Mouse (Mus musculus): ENCODE measurements around the gene Tmem150c. TPM values are rescaled to one million over a fixed set of nuclear protein-coding genes. Genes with fewer than 3 reads are reported as not detected.
A peak's percentile ranks its signal among the peaks of the same experiment; 100 is the strongest.

The Tmem150c gene
- polyA plus RNA-seq, 1 experiment from 2014 or later: 2.7 TPM

GRCm38 (mm10) chr5:100176096-100176495, 16.5 kb upstream of the Tmem150c start:
- WGBS: 77% methylated on average over 5 of the region's 5 CpGs
- ATAC-seq (replicated peaks; ENCODE audit: extremely low read depth, insufficient read depth, low FRiP score): no peak
- Histone ChIP-seq H3K4me2 (ENCODE audit: low read depth, low read length) (no peak overlapping the region), H3K4me1 (ENCODE audit: control insufficient read depth, insufficient read depth, low read length) (peaks cover 7% of the 10 kb centered on the region), H3K36me3 (ENCODE audit: control insufficient read depth, insufficient read depth) (no peaks in the 10 kb centered on the region), H3K9me3 (replicated peaks; ENCODE audit: control insufficient read depth, low read length) (no peaks in the 10 kb centered on the region), H3K9ac (ENCODE audit: low read length) (no peak overlapping the region), H3K27ac (ENCODE audit: low read length) (no peak overlapping the region), H3K27me3 (ENCODE audit: control insufficient read depth, insufficient read depth, low read length) (no peaks in the 10 kb centered on the region), H3K4me3 (ENCODE audit: low read length) (no peak overlapping the region)

- ATAC-seq (replicated peaks; ENCODE audit: extremely low read depth, insufficient read depth, low FRiP score): no peak
- Histone ChIP-seq H3K36me3 (ENCODE audit: control insufficient read depth, insufficient read depth) (no peaks in the 10 kb centered on the region), H3K9ac (ENCODE audit: low read length) (no peak overlapping the region), H3K27me3 (ENCODE audit: control insufficient read depth, insufficient read depth, low read length) (no peaks in the 10 kb centered on the region), H3K4me1 (ENCODE audit: control insufficient read depth, insufficient read depth, low read length) (peaks cover 7% of the 10 kb centered on the region), H3K4me2 (ENCODE audit: low read depth, low read length) (no peak overlapping the region), H3K27ac (ENCODE audit: low read length) (no peak overlapping the region), H3K9me3 (replicated peaks; ENCODE audit: control insufficient read depth, low read length) (no peaks in the 10 kb centered on the region), H3K4me3 (ENCODE audit: low read length) (no peak overlapping the region)
- WGBS: 81% methylated on average over 7 of the region's 7 CpGs
Observed at GRCm38 (mm10) chr5:100175582-100175981, 16.0 kb upstream of the Tmem150c start.

- Histone ChIP-seq H3K9me3 (replicated peaks; ENCODE audit: control insufficient read depth, low read length) (no peaks in the 10 kb centered on the region), H3K9ac (ENCODE audit: low read length) (no peak overlapping the region), H3K27me3 (ENCODE audit: control insufficient read depth, insufficient read depth, low read length) (no peaks in the 10 kb centered on the region), H3K4me3 (ENCODE audit: low read length) (no peak overlapping the region), H3K27ac (ENCODE audit: low read length) (no peak overlapping the region), H3K4me1 (ENCODE audit: control insufficient read depth, insufficient read depth, low read length) (no peaks in the 10 kb centered on the region), H3K36me3 (ENCODE audit: control insufficient read depth, insufficient read depth) (no peaks in the 10 kb centered on the region), H3K4me2 (ENCODE audit: low read depth, low read length) (no peak overlapping the region)
- WGBS: 67% methylated on average over 4 of the region's 4 CpGs
- no peak for ATAC-seq (replicated peaks; ENCODE audit: extremely low read depth, insufficient read depth, low FRiP score)
Observed at GRCm38 (mm10) chr5:100172104-100172503, 12.5 kb upstream of the Tmem150c start.

GRCm38 (mm10) chr5:100166591-100167491, 7.2 kb upstream of the Tmem150c start:
- ATAC-seq (replicated peaks; ENCODE audit: extremely low read depth, insufficient read depth, low FRiP score): no peak
- no peaks in the 10 kb centered on the region for H3K36me3 ChIP-seq (ENCODE audit: control insufficient read depth, insufficient read depth)
- H3K9me3 ChIP-seq (replicated peaks; ENCODE audit: control insufficient read depth, low read length): no peaks in the 10 kb centered on the region
- no peak overlapping the region for H3K27ac ChIP-seq (ENCODE audit: low read length)
- H3K4me1 ChIP-seq (ENCODE audit: control insufficient read depth, insufficient read depth, low read length): no peaks in the 10 kb centered on the region
- no peak overlapping the region for H3K9ac ChIP-seq (ENCODE audit: low read length)
- no peak overlapping the region for H3K4me3 ChIP-seq (ENCODE audit: low read length)
- H3K27me3 ChIP-seq (ENCODE audit: control insufficient read depth, insufficient read depth, low read length): no peaks in the 10 kb centered on the region; the same call in 1 of the 2 replicates
- no peak overlapping the region for H3K4me2 ChIP-seq (ENCODE audit: low read depth, low read length)
- WGBS: 51% methylated on average over 14 of the region's 14 CpGs

GRCm38 (mm10) chr5:100163368-100163767, 3.8 kb upstream of the Tmem150c start:
- no peaks in the 10 kb centered on the region for H3K36me3 ChIP-seq (ENCODE audit: control insufficient read depth, insufficient read depth)
- peaks cover 2% of the 10 kb centered on the region; the same call in 1 of the 2 replicates for H3K27me3 ChIP-seq (ENCODE audit: control insufficient read depth, insufficient read depth, low read length)
- H3K4me2 ChIP-seq (ENCODE audit: low read depth, low read length): no peak overlapping the region
- H3K4me1 ChIP-seq (ENCODE audit: control insufficient read depth, insufficient read depth, low read length): 0 out of 2 replicates have a peak, but pooled peaks cover 2% of the 10 kb centered on the region
- H3K27ac ChIP-seq (ENCODE audit: low read length): no peak overlapping the region
- no peaks in the 10 kb centered on the region for H3K9me3 ChIP-seq (replicated peaks; ENCODE audit: control insufficient read depth, low read length)
- ATAC-seq (replicated peaks; ENCODE audit: extremely low read depth, insufficient read depth, low FRiP score): no peak
- H3K4me3 ChIP-seq (ENCODE audit: low read length): no peak overlapping the region
- no peak overlapping the region for H3K9ac ChIP-seq (ENCODE audit: low read length)
- 47% methylated on average over 7 of the region's 7 CpGs for WGBS

- Histone ChIP-seq H3K27ac (ENCODE audit: low read length) (no peak overlapping the region), H3K4me3 (ENCODE audit: low read length) (no peak overlapping the region), H3K9me3 (replicated peaks; ENCODE audit: control insufficient read depth, low read length) (no peaks in the 10 kb centered on the region), H3K4me1 (ENCODE audit: control insufficient read depth, insufficient read depth, low read length) (0 out of 2 replicates have a peak, but pooled peaks cover 2% of the 10 kb centered on the region), H3K4me2 (ENCODE audit: low read depth, low read length) (no peak overlapping the region), H3K36me3 (ENCODE audit: control insufficient read depth, insufficient read depth) (no peaks in the 10 kb centered on the region), H3K9ac (ENCODE audit: low read length) (no peak overlapping the region), H3K27me3 (ENCODE audit: control insufficient read depth, insufficient read depth, low read length) (peaks cover 5% of the 10 kb centered on the region)
- no peak for ATAC-seq (replicated peaks; ENCODE audit: extremely low read depth, insufficient read depth, low FRiP score)
- 73% methylated on average over 3 of the region's 3 CpGs for WGBS
Observed at GRCm38 (mm10) chr5:100162857-100163256, 3.2 kb upstream of the Tmem150c start.

- no peak overlapping the region for H3K9ac ChIP-seq (ENCODE audit: low read length)
- peaks cover 8% of the 10 kb centered on the region for H3K27me3 ChIP-seq (ENCODE audit: control insufficient read depth, insufficient read depth, low read length)
- H3K4me1 ChIP-seq (ENCODE audit: control insufficient read depth, insufficient read depth, low read length): 0 out of 2 replicates have a peak, but pooled peaks cover 2% of the 10 kb centered on the region
- no peak overlapping the region for H3K27ac ChIP-seq (ENCODE audit: low read length)
- 66% methylated on average over 1 of the region's 1 CpGs for WGBS
- ATAC-seq (replicated peaks; ENCODE audit: extremely low read depth, insufficient read depth, low FRiP score): no peak
- H3K4me3 ChIP-seq (ENCODE audit: low read length): no peak overlapping the region
- H3K9me3 ChIP-seq (replicated peaks; ENCODE audit: control insufficient read depth, low read length): no peaks in the 10 kb centered on the region
- H3K36me3 ChIP-seq (ENCODE audit: control insufficient read depth, insufficient read depth): no peaks in the 10 kb centered on the region
- no peak overlapping the region for H3K4me2 ChIP-seq (ENCODE audit: low read depth, low read length)
Observed at GRCm38 (mm10) chr5:100162053-100162452, 2.4 kb upstream of the Tmem150c start.

- Histone ChIP-seq H3K27ac (ENCODE audit: low read length) (no peak overlapping the region), H3K27me3 (ENCODE audit: control insufficient read depth, insufficient read depth, low read length) (peaks cover 14% of the 10 kb centered on the region), H3K4me2 (ENCODE audit: low read depth, low read length) (peak overlapping the region; percentile 92), H3K9ac (ENCODE audit: low read length) (peak overlapping the region; percentile 68), H3K4me3 (ENCODE audit: low read length) (peak overlapping the region; percentile 61), H3K9me3 (replicated peaks; ENCODE audit: control insufficient read depth, low read length) (no peaks in the 10 kb centered on the region), H3K4me1 (ENCODE audit: control insufficient read depth, insufficient read depth, low read length) (0 out of 2 replicates have a peak, but pooled peaks cover 2% of the 10 kb centered on the region), H3K36me3 (ENCODE audit: control insufficient read depth, insufficient read depth) (no peaks in the 10 kb centered on the region)
- peak; percentile 70 for ATAC-seq (replicated peaks; ENCODE audit: extremely low read depth, insufficient read depth, low FRiP score)
- WGBS: under 1% methylated on average over 91 of the region's 101 CpGs
Observed at GRCm38 (mm10) chr5:100158791-100159637, 594 bp downstream of the Tmem150c start.

Measured in heart, embryonic 16.5 days (tissue).